Comparison of ENCODE assay signal across 18 mouse cellular contexts in genomic region chr17:10473175-10473574, GRCm38 (mm10).
DNase-seq lines count a peak whose midpoint lies in the region; ATAC-seq and TF ChIP-seq lines count a peak whose summit lies in the region.
"Had no signal": no experiment of that assay in that cellular context is flagged by ENCODE, and none has a peak within 500 bp of the region (broad histone marks: within the 10 kb centered on the region; RNA-seq: fewer than 3 reads in every experiment).

No protein-coding gene starts in this region.

- H3K36me3 ChIP-seq in lung, embryonic 14.5 days (ENCODE audit: insufficient read depth): no peaks in the 10 kb centered on the region
- H3K36me3 ChIP-seq in lung, postnatal 0 days (ENCODE audit: insufficient read depth, low read length): no peaks in the 10 kb centered on the region
- no peaks in the 10 kb centered on the region for H3K36me3 ChIP-seq in heart, embryonic 10.5 days
- H3K36me3 ChIP-seq: embryonic facial prominence, embryonic 15.5 days; forebrain, embryonic 12.5 days; G1E; liver, embryonic 13.5 days; midbrain, embryonic 15.5 days had no signal

- H3K4me1 ChIP-seq in cerebellum, adult 2 months (ENCODE audit: control insufficient read depth, insufficient read depth, low read length): no peaks in the 10 kb centered on the region
- H3K4me1 ChIP-seq in lung, embryonic 14.5 days (ENCODE audit: insufficient read depth): 0 out of 2 replicates have a peak, but pooled peaks cover 4% of the 10 kb centered on the region
- H3K4me1 ChIP-seq in lung, postnatal 0 days (ENCODE audit: insufficient read depth, low read depth, low read length): peaks cover 5% of the 10 kb centered on the region; the same call in 1 of the 2 replicates
- peaks cover 53% of the 10 kb centered on the region for H3K4me1 ChIP-seq in heart, embryonic 10.5 days
- H3K4me1 ChIP-seq: liver, embryonic 13.5 days had no signal

- H3K27ac ChIP-seq in cerebellum, adult 2 months (ENCODE audit: insufficient read depth, low read length): no peak overlapping the region
- H3K27ac ChIP-seq in lung, embryonic 14.5 days (ENCODE audit: low read depth): peak overlapping the region; percentile 33; the same call in 1 of the 2 replicates
- no peak overlapping the region for H3K27ac ChIP-seq in lung, postnatal 0 days (ENCODE audit: low read length)
- peak overlapping the region; percentile 86 for H3K27ac ChIP-seq in heart, embryonic 10.5 days
- H3K27ac ChIP-seq: embryonic facial prominence, embryonic 15.5 days; forebrain, embryonic 12.5 days; hindbrain, embryonic 14.5 days; liver, embryonic 13.5 days; midbrain, embryonic 15.5 days had no signal

- H3K27me3 ChIP-seq in cerebellum, adult 2 months (ENCODE audit: control insufficient read depth, insufficient read depth, low read length): no peaks in the 10 kb centered on the region
- no peaks in the 10 kb centered on the region for H3K27me3 ChIP-seq in lung, embryonic 14.5 days (ENCODE audit: insufficient read depth, low read length)
- no peaks in the 10 kb centered on the region for H3K27me3 ChIP-seq in lung, postnatal 0 days (replicated peaks; ENCODE audit: insufficient read depth, low read length)
- no peaks in the 10 kb centered on the region for H3K27me3 ChIP-seq in heart, embryonic 10.5 days (ENCODE audit: insufficient read depth, poor library complexity, severe bottlenecking)
- H3K27me3 ChIP-seq: embryonic facial prominence, embryonic 15.5 days; forebrain, embryonic 12.5 days; liver, embryonic 13.5 days; midbrain, embryonic 15.5 days had no signal

- no peak for TF ChIP-seq CTCF in cerebellum, adult 2 months (IDR thresholded peaks at IDR 0.05; ENCODE audit: borderline replicate concordance, insufficient read depth, low read depth, low read length)
- no peak for TF ChIP-seq CTCF in lung, embryonic 14.5 days (IDR thresholded peaks at IDR 0.05; ENCODE audit: low read depth)
- TF ChIP-seq CTCF in lung, postnatal 0 days (IDR thresholded peaks at IDR 0.05): no peak

- no peak overlapping the region for H3K4me3 ChIP-seq in cerebellum, adult 2 months (replicated peaks; ENCODE audit: insufficient read depth, low read depth, low read length)
- no peak overlapping the region for H3K4me3 ChIP-seq in lung, embryonic 14.5 days (ENCODE audit: low read depth, low read length)
- H3K4me3 ChIP-seq in lung, postnatal 0 days (ENCODE audit: low read depth, low read length): no peak overlapping the region
- no peak overlapping the region for H3K4me3 ChIP-seq in heart, embryonic 10.5 days
- H3K4me3 ChIP-seq: embryonic facial prominence, embryonic 15.5 days; forebrain, embryonic 12.5 days; liver, embryonic 13.5 days; midbrain, embryonic 15.5 days had no signal

- H3K9ac ChIP-seq in lung, embryonic 14.5 days: no peak overlapping the region
- no peak overlapping the region for H3K9ac ChIP-seq in lung, postnatal 0 days (replicated peaks; ENCODE audit: low read depth)
- H3K9ac ChIP-seq: embryonic facial prominence, embryonic 15.5 days; forebrain, embryonic 12.5 days; hindbrain, embryonic 14.5 days; liver, embryonic 13.5 days; midbrain, embryonic 15.5 days had no signal

- no peak for ATAC-seq in lung, embryonic 14.5 days (ENCODE audit: insufficient read depth)
- ATAC-seq in lung, postnatal 0 days: no peak
- ATAC-seq: CD4-positive, CD25-positive, alpha-beta regulatory T cell, adult 4 months; midbrain, embryonic 15.5 days had no signal

- H3K9me3 ChIP-seq in lung, embryonic 14.5 days (ENCODE audit: low read depth, low read length): no peaks in the 10 kb centered on the region
- H3K9me3 ChIP-seq in lung, postnatal 0 days (ENCODE audit: low read length): no peaks in the 10 kb centered on the region
- H3K9me3 ChIP-seq in heart, embryonic 10.5 days: no peaks in the 10 kb centered on the region
- H3K9me3 ChIP-seq: embryonic facial prominence, embryonic 15.5 days; forebrain, embryonic 12.5 days; G1E; liver, embryonic 13.5 days; midbrain, embryonic 15.5 days had no signal

- no peak for TF ChIP-seq EP300 in lung, postnatal 0 days (IDR thresholded peaks at IDR 0.05)

- intact Hi-C loops in heart, postnatal 10 days (cut with DNase I): loop anchor here (2.0 kb wide), 1 partner anchor 58 kb away; no protein-coding TSS in a partner anchor

- no peak for TF ChIP-seq POLR2A in cerebellum, adult 2 months (IDR thresholded peaks at IDR 0.05; ENCODE audit: borderline replicate concordance, insufficient read depth, low read length)

- peak; percentile 60 to 64 for DNase-seq in cerebellum, postnatal 10 days
- DNase-seq in cerebellum, adult 2 months: no peak
- peak; percentile 38 for DNase-seq in lung, embryonic 14.5 days
- DNase-seq in lung, postnatal 0 days (ENCODE audit: low spot score): no peak
- no peak for DNase-seq in heart, embryonic 10.5 days (ENCODE audit: low spot score)
- peak; percentile 83 to 84 for DNase-seq in heart, postnatal 10 days
- DNase-seq in yolk sac, embryonic 10.5 days (ENCODE audit: low spot score): no peak
- no peak for DNase-seq in urinary bladder, adult 2 months (ENCODE audit: low spot score)
- DNase-seq: cerebellum, adult 9-11 months; gastrocnemius, postnatal 25 days; liver, embryonic 13.5 days; right cerebral cortex, postnatal 14 days had no signal

- WGBS in cerebellum, adult 2 months: 63% methylated on average over 6 of the region's 6 CpGs
- WGBS in lung, embryonic 14.5 days: 45% methylated on average over 6 of the region's 6 CpGs
- WGBS in lung, postnatal 0 days: 48% methylated on average over 6 of the region's 6 CpGs
- WGBS in heart, embryonic 10.5 days: 61% methylated on average over 6 of the region's 6 CpGs

- H3K4me2 ChIP-seq in lung, embryonic 14.5 days: no peak overlapping the region
- H3K4me2 ChIP-seq in lung, postnatal 0 days (replicated peaks; ENCODE audit: low read depth, low read length): no peak overlapping the region
- H3K4me2 ChIP-seq: embryonic facial prominence, embryonic 15.5 days; forebrain, embryonic 12.5 days; hindbrain, embryonic 14.5 days; liver, embryonic 13.5 days; midbrain, embryonic 15.5 days had no signal

Comparison
In these comparisons a context has a peak if more than half of its experiments do, and no peak if none do; other contexts are left out.
1. DNase-seq: peak in cerebellum, postnatal 10 days (2 of 2), lung, embryonic 14.5 days (single experiment) and heart, postnatal 10 days (2 of 2); none in cerebellum, adult 2 months (0 of 2), lung, postnatal 0 days (single experiment), heart, embryonic 10.5 days (single experiment), yolk sac, embryonic 10.5 days (single experiment) and urinary bladder, adult 2 months (single experiment).
2. H3K27ac ChIP-seq: peak in lung, embryonic 14.5 days (single experiment) and heart, embryonic 10.5 days (single experiment); none in cerebellum, adult 2 months (single experiment) and lung, postnatal 0 days (single experiment).